Mouse (Mus musculus) cerebellum, adult 9-10 months (tissue): Measurements from ENCODE around the gene Pcnx.
A peak's percentile ranks its signal among the peaks of the same experiment; 100 is the strongest.
"Not testable (repeated sequence)": the region's sequence is repeated elsewhere in the genome, so short reads cannot be mapped to it uniquely, and the experiment has no call there.

Source experiments
- DNase-seq: peaks from one replicate; pipeline ENCODE4 v3.0.0; 2022

Gene Pcnx

DNA sequence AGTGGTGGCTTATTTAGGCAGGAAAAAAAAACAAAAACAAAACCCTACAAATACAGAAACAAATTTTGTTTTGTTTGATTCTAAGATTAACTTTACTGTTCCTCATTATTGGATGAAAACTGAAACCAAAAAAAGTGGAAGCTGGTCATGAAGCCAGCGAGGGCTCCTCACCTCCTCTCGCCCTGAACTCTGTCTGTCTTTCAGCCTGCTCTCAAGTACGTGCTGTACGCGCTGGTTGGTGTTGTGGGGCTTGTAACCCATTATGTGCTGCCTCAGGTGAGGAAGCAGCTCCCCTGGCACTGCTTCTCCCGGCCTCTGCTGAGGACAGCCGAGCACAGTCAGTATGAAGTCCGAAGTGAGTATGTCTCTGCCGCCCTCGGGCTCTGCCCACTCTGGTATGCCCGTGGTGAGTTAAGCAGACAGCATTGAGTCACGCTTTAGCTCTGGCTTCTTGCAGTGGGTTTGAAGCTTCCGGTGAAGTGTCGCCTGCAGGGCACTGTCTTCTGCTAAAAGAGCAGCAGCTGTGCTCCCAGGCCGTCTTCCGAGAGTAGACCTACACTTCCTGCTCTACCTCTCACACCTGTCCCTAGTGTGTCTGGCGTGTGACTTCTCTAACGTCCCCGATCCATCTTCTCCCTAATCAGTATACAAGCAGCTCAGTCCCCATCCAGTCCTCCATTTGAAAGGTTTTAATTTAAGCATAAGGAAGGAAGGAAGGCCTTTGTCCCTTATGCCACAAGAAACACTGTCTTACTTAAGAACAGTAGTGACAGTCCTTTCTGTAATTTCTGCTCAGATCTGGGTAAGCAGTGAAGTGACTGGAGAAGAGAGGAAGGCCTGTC, 111.4 kb downstream of the Pcnx start:
- no peak for DNase-seq

DNA sequence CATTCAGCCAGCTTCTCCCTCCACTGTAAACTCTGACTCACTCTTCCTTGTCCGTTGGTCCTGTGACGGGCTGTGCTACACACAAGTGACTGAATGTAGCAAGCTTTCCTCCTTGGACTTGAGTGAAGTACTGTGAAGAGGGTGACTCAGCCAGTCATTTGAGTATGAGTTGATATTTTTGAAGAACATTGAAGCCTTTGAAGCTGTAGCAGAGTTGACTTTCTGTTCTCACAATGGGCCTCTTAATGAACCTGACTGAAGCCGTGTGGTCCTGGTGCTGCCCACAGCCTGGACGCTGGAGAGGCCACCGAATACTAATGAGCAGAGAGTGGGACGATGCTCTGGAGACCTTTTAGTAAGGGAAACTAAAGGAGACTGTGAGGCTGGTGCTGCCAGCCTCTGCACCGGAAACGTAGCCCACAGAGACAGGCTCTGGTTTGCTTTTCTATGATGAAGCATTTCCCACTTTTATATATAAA, 112.1 kb downstream of the Pcnx start:
- no peak for DNase-seq

DNA sequence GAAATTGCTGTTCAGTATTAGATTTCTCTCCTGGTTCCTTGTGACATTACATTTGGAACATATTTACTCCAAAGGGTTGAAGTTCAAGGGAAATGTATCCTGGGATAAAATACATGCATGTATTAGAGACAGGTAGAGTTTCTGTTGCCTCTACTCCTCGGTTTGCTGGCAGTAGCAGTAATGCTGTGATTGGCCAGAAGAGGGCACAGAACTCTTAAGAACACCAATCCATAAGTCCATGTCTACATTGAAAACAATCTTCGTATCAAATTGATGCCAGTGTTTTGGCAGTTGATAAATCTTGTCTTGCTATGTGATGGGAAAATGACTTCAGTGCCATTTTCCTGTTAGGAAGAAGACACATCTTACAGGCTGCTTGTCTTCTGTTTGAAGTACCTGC, 115.0 kb downstream of the Pcnx start:
- DNase-seq: peak; percentile 34

DNA sequence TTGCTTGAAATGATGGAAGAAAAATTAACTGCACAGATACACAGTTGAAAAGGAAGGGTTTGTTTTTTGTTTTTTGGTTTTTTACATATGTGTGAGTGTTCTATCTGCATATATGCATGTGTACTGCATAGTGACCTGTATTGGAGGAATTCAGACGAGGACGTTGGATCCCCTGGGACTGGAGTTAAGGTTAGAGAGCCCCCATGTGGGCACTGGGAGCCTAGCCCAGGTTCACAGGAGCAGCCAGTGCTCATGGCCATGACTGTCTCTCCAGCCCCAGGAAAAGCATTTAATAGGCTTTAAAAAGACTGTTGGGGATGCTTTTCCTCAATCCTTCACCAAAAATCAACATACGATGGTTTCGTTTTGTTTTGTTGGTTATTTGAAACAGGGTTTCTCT, 117.5 kb downstream of the Pcnx start:
- DNase-seq: no peak

DNA sequence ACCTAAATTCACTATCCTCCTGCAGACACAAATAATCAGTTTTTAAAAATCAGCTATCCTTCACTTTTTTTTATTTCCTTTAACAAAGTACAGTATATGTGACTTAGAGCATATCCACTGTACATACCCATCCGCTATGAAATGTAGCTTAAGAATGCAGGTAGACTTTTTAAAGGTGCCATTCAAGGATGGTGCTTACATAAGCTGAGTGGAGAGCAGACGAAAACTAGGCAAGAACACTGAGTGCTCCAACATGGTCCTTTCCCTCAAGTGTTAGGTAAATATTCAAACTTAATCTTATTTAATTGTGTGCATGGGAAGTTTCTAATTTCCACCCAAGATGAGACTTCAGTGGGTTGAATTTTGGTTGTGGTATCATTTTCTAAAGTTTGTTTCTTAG, 119.5 kb downstream of the Pcnx start:
- DNase-seq: no peak

DNA sequence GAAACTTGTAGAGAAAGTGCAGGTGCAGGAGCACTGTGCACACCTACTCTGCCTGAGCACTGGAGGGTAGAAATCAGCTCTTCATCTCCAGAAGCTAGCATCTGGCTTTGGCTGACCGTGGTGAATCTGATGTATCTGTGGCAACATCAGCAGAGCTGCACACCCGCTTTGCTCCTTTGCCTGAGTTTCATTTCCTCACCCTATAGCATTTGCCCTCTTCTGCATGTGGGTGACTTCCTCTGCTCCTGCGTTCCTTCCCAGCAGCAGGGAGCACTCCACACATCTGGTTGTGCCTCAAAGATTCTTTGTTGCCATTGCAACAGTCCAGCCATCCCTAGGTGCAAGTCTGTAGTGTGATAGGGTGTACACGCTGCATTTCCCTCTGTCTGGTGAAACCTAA, 132.3 kb downstream of the Pcnx start:
- no peak for DNase-seq

DNA sequence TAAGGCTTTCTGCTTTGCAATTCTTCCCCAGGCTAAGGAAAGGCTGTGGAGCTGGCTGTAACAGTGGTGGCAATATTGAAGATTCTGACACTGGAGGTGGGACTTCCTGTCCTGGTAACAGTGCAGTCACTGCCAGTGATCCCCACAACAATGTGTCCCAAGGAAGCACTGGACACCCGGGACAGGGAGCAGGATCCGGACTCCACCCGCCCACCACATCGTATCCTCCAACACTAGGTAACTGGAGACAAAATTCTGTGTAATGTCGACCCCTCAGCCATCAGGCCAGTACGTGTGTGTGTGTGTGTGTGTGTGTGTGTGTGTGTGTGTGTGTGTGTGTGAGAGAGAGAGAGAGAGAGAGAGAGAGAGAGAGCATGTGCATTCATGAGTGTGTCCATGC, 133.2 kb downstream of the Pcnx start:
- no peak for DNase-seq

DNA sequence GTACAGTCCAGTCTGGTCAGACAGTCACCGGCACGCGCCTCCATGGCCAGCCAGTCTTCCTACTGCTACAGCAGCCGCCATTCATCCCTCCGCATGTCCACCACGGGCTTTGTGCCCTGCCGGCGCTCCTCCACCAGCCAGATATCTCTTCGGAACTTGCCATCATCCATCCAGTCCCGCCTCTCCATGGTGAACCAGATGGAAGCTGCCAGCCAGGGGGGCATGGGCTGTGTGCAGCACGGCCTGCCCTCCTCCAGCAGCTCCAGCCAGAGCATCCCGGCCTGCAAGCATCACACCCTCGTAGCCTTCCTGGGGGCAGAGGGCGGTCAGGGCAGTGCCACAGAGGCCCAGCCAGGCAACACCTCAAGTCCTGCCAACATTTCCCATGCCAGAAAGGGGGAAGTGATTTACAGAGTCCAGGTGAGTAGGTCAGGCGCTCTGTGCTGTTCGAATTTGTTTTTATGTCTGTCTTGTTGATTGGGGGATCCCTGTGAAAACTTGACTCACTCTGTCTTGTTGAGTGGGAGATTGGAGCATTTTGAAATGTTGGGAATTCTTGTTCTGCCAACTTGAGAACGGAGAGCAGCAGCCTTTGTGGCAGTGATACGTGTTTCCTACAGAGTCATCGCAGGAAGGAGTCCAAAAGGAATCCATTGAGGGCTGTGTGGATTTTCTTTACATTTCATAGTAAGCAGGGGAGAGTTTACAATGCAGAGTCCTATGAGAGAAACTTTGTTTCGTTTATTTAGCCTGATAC, 135.3 kb downstream of the Pcnx start:
- no peak for DNase-seq

DNA sequence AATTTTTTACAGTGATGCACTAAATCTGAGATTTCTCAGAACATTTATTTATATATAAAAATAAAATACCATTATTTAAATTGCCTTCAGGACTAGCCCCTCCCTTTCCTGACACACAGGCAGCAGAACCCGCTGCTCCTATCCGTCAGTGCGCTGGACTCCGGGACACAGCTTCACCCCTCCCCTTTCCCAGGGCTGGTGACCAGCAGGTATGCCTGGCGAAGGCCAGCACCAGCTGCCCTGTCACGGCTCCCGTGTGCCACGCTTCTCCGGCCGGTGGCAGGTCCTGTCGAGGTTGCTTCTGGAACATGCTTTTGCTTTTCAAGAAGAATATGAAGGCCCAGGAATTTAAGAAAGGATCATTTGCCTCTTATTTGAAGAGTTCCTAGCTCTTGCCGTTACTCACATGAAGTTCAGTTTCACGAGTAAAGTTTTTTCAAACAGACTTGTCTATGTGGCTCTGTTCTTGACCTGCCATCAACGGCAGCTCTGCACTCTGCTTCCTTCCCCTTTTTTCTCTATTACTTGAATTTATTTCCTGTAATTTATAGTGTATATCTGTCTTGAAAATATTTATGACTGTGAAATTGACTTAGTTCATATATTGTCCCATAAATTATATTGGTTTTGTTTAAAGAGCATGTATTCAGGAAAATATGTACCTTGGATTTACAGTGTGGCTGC, 137.0 kb downstream of the Pcnx start:
- no peak for DNase-seq

DNA sequence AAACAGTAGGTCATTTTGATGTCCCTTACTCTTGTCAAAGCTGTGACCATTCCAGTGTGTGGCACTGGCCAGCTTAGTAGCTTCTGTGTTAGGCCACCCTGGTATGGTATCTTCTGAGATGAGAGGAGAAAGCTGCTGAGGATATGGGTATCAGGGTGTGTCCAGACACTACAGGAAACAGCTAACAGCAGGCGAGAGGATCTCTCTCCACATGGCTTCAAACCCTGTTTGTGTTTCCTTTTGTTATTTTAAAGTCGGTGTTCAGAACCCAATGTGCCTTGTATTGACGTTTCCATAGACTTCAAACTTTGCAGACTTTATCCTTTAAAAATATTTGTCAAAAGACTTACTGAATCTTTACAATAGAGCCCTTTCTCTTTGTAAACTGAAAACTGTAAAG, 137.7 kb downstream of the Pcnx start:
- DNase-seq: no peak

DNA sequence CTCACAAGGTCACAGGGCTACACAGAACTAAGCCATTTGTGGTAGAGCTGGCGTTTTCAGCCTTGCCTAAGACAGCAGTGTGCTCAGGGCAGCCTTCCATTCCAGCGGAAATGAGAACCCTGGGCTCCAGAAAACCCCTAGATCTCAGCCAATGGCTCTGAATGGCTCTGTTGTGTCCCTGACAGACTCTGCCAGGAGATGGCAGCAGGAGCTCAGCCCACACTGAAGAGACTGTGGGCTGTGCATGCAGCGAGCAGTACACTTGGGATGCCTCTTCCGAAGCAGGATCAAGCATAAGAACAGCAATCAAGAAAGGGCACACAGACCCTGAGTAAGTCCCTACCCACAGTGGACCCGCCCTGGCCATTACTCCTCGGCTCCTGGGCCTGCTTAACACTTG, 142.9 kb downstream of the Pcnx start:
- not testable (repeated sequence) for DNase-seq

DNA sequence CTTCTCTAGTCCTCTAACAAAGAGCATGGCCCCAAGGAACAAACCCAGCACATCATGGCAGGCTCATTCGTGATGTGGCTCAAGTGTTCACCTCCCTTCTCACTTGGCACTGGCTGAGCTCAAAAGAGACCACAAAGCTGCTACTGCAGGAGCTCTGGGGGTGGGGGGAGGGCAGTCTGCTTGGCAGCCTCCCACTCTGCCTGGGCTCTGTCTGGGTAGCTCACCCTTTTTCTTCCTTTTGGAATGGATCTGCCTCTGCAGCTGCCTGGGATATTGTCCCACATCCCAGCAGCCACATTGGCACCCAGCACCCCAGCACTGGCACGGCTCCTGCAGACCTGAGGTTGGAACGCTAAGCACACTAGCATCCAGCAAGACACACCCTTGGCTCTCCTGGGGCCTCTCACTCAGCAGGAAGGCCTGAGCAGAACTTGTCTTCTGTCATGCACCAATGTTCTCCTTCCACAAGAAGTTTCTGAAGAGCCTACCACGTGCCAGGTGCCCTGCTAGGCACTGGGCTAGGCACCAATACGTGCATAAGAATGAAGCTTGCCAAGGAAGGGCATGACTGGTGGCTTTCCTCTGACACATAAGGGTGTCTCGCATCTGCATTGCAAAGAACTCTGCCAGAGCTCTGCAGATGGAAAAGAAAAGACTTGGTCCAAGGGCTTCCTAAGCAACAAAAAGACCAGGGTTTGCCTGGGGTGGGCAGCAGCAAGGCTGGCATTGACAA, 166.2 kb downstream of the Pcnx start:
- DNase-seq: not testable (repeated sequence)

DNA sequence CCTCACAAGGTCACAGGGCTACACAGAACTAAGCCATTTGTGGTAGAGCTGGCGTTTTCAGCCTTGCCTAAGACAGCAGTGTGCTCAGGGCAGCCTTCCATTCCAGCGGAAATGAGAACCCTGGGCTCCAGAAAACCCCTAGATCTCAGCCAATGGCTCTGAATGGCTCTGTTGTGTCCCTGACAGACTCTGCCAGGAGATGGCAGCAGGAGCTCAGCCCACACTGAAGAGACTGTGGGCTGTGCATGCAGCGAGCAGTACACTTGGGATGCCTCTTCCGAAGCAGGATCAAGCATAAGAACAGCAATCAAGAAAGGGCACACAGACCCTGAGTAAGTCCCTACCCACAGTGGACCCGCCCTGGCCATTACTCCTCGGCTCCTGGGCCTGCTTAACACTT, 173.7 kb downstream of the Pcnx start:
- DNase-seq: not testable (repeated sequence)

DNA sequence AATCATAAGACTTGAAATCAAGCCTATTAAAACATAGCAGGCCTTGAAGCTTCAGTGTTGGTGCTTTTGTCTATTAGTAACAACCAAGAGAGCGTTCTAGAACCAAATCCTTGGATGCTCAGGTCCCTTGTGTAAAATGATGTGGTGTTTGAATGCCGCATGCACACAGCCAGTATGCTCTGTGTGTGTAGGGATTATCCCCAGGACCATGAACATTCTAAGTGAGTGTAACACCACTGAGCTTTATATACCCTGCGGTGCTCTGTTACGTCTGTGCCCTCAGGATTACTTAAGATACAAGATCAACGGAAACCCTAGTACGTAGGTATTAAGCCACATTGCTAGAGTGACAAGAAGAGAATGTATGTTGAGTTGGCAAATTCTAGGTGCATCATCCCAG, 174.2 kb downstream of the Pcnx start:
- DNase-seq: not testable (repeated sequence)

DNA sequence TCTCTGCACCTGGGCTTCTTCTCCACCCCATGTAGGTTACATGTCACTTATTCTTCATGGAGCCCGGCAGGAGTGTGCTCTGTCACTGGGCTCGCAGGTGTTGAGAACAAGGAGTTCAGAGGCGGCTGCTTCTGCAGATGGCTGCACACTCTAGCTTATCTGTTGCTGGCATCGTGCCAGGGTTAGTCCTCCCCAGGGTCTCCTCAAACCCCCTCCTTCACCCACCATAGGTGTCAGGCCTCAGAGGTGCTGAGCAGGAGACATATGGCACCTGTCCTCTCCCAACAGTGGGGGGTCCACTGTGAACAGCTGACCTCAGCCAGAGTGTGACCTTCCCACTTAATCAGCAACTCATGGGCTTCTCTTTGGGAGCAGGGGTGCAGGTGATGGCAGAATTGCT, 184.3 kb downstream of the Pcnx start:
- not testable (repeated sequence) for DNase-seq
